Mouse (Mus musculus) cerebellum, adult 11-12 months (tissue): ENCODE measurements at regions not wholly inside any gene's neighbourhood (a gene's known extent, or its start where the extent isn't known, plus 50 kb on each side); places are given as distances from the start of the nearest gene placed in this dataset.

Source experiments
- DNase-seq: peaks from one replicate; pipeline ENCODE4 v3.0.0; 2022

DNA sequence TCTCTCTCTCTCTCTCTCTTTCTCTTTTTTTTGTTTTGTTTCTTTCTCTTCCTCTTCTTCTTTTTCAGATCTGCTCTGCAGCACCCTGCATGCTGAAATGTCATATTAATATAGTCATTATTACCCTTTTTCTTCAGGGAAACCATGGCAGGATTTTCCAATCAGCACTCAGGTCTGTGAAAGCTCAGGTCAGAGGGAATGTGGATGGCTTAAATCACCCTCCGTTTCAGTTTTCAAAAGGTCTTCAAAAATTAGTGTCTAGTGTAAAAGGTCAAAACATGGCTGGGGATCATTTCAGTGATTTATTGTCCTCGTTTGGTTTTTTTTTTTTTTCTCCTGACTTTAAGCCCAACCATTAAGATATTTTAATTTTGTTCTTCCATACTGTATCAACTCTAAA, 261.5 kb downstream of the Nr2f2 start:
- no peak for DNase-seq

DNA sequence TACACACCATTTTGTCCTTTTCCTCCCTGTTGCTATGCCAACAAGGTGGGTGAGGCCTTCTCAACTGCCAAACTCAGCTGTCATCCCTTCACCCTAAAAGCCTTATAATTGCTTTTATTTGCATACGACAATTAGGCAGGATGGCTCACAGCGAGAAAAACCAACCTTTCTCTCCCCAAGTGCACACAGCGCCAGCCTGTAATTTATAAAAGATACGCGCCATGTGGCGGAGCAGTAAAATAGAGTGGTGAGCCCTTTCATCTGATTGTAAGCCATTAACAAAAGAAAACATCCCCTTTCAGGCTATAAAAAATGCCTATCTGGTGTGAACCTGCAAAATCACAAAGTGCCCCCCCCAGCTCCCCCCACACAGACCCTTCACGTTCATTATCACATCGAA, 262.0 kb downstream of the Nr2f2 start:
- DNase-seq: no peak

DNA sequence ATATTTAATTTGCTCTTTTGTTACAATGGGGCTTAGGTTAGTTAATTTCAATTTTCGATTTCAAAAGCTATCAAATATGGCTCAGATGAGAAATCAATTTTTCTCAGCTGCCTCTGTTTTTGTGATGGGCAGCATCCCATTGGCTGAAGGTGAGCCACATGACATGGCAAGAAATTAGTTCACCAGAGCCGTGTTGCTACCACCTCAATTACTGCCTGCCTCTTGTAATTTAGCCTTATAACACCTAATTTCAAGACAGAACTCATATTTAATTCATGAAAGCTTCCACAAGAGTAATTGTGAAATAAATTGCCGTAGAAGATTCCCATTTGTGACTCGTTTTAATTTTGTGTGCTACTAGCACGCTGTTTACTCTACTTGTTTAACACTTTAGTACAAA, 262.9 kb downstream of the Nr2f2 start:
- DNase-seq: no peak

DNA sequence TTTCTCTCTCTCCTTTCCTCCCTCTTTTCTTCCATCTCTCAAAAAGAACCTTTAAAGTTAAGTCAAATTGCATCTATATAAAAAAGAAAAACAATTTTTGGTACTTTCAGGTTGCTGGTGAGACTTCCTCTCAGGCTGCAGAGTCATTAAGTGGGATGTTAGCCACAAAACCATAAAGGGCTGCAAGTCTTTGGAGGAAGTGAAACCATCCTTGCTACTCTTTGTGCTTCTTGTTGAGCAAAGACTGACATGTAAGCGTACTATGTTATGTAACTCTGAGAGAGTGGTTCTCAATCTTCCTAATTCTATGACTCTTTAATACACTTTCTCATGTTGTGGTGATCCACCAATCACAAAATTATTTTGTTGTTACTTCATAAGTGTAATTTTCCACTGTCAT, 267.5 kb downstream of the Nr2f2 start:
- DNase-seq: no peak

DNA sequence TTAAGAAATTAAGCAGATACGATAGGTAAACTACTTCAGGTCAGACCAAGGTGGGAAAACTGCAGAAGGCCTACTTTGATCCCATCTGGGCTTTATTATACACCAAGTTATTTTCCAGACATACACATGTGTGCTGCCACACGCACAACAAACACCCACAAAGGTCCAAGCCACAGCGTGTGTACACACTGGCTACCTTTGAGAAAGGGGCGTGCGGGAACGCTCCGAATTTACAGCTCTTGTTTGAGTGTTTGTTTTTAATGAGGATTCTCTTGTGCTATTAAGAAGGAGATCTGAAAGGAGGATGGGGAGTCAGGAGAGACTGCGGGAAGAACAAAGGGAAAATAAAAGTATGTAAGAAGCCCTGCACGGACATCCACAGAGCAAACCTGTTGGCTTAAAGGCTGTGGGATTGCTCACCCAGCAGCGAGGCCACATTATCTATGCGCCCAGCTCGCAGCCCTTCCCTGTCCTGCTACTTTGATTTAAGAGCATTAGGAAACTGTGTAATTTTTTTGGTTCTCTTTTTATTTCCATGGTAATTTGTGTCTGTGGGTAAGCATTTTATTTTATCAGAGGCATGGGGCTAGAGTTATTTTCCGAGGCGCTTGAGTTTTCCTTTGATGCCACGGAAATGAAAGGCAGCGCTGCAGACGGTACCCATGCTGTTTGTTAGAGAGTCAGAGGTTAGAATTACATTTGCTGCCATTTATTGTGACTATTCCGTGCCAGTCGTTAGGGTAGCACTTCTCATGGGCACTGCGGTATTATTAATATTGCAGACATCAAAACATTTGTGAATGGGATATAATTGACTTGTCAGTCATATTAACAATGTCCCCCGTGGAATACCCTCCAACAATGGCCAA, 272.4 kb downstream of the Nr2f2 start:
- DNase-seq: no peak

DNA sequence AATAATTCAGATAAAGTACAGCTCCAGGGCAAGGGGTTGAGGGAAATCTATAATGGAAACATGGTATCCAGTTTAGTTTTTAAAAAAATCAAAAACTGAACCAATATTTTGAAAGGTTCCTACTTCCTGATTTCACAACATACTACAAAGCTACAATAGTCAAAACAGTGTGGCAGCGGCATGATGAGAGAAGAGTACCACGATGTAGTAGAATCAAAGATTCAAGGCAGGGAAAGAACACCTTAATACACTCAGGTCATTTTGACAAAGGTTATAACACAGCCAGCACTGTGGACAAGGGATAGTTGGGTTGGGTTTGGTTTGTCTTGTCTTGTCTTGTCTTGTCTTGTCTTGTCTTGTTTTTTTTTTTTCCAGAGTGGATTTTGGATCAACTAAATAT, 274.4 kb downstream of the Nr2f2 start:
- DNase-seq: no peak

DNA sequence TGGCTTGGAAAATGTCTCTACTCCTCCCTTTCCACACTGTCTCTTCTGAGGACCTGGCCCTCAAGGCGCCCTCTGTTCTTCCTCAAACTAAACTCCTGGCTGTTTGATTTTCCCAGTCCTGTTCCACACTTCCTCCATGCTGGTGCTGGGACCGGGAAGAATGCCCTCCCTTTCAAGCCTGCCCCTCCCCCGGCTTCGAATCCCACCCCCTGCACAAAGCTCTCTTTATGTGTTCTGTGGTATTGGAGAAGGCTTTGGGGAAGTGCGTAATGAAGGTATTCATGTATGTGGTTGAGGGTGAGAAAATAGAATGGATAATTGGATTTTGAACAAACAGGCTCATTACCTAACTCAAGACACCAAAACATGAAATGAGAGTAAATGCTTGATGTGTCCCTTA, 277.4 kb downstream of the Nr2f2 start:
- no peak for DNase-seq

DNA sequence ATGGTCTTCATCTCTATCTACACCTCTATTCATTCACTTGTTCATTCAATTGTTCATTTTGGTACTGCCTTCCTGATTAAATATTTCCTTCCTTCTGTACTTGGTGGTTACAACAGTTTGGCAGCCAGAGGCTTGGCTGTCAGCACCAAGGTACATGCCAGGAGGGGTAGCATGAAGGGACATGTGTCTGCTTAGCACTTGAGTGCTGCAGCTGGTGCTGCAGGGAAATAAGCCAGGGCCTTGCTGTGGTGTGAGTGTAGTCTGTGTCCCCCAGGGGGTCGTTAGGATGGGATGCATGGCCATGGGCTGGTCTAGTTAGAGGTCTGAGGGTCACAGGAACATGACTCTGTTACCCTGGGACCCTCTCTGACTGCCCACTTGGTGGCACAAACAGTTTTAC, 296.9 kb downstream of the Nr2f2 start:
- DNase-seq: no peak

DNA sequence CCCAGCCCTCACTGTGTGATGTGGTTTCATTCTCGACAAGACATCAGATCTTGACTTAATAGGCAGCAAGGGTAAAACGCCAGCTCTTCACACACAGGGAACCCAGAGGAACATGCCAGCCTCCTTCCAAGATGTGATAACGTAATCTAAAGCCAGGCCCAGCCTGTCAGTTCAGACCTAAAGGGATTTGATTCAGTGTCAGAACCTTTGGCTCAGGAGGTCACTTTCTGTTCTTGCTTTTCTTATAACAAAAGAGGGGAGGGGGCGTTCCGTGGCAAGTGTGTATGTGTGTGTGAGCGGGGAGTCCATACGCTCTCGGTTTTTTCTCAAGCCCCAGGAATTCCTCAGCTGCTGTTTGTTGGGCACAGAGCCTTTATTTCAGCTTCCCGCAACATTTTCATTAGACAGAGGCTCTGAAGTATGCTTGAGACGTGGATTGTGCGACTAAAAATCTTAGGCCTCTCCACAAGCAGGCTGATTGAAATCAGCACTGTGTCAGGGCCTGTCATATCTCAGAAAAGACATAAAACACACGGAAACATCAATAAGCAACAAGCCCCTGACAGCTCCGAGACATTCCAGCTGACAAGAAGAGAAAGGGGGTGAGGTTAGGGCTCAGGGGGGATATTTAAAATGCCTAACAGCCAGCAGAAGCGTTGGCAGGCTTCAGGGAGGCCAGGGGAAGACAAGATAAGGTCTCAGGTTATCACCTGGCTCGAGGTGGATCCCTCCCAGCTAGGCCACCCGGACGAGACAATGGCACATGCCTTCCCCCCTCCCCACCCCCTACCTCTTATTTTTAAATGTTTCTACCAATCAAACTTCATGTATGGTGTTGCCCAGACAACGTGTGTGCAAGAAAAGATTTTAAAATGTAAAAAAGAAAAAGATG, 298.5 kb downstream of the Nr2f2 start:
- DNase-seq: no peak

DNA sequence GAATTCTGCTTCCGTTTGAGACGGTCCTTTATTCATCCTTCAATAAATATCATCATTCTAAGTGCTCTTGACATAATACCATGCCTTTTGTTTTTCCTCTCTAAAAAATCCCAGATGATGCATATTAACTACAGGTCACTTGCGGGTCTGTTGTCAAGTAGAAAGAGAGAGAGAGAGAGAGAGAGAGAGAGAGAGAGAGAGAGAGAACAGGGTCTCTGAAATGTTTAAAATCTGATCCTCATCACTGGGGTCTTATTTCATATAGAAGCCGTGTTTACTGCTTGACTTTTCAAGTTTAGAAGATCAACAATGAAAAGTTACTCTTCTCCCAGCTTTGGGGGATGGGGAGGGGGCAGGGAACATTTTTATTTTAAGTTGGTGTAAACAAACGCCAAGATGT, 299.5 kb downstream of the Nr2f2 start:
- no peak for DNase-seq

DNA sequence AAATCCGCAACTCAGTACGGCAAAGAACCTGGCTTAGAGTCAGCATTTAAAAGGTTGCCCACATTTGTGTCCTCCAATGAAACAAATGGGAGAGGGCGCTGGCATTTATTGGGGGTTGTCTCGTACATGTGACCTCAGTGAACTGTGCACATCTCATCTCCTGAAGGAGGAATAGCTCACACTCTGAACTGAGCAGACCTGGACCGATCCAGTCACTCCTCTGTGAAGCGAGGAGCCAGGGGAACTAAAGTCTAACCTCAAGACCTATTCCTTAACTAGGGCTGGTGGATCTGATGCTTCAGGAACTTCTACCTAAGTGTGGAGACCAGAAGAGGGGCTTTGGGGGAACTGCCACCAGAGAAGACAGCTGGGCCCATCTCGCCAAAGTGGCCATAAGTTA, 300.1 kb downstream of the Nr2f2 start:
- no peak for DNase-seq

DNA sequence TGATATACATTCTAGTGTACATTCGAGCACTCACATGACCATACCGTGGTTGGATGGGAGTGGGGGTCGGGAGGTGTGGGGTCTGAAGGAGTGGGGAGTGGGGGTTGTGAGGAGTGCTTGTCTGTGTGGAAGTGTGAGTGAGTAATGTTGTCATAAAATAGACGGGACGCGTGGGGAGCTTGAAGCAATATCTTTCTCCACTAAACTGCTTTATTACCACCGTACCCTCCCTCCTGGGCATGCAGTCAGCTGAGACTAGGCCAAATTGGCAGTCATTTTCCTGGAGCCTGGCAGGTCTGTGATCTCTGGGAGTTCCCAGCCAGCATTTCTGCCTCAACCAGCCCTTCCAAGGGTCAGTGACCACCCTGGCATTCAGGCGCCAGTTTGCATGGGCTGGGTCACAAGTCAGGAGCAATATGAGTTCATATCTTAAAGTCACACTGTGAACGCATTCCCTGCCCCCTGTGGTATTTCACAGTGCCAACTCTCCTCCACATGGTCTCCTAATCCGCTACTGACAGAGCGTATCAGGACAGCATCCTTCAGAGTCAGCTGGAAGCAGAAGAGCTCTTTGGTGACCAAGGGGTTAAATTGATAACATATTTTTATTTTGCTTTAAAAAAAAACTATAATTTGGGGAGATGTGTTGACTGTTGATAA, 300.9 kb downstream of the Nr2f2 start:
- no peak for DNase-seq

DNA sequence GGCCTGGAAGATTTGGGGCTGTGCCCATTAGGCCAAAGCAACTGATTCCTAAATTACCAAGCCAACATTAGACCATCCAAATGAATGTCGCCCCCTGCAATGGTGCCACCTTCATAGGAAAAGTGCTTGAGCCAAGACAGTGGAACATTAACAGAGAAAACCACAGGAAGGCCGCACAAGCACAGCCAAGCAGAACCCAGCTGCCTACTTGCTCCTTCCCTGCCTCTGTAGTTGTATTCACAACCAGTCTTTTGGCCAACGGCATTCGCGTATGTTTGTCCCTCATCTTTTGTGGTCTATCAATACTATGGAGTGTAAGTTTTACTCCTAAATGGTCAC, 319.2 kb downstream of the Nr2f2 start:
- DNase-seq: no peak

DNA sequence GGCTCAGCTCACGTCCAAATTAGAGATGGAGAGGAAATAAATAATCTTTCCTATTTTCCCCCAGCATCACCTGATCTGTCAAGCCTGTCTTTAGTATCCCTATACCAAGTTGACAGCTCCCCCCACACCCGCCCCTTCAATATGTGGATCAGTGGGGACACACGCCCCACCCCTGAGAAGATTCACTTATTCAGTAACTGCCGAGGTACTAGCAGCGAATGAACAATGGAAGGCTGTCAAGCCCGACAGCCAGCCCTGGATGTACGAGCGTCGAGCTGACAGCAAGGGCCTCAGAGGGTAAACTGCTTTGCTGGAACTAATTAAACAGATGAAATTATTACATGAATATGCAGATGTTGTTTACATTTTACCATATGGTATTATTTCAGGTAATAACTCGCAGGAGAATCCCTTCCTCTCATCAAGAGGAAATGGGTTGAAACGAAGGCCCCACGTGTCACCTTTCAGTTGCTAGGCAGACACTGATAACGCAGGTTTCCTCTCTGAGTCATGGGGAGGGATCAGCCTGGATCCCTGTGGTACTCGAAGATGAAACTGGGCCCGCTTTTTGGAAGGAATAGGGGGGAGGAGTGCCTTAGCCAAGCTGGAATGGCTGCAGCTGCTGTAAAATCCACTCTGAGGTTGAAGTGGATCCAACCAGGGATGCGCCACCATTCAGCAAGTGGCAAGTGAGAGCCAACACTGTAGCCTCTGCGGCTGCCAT, 319.7 kb downstream of the Nr2f2 start:
- DNase-seq: no peak

DNA sequence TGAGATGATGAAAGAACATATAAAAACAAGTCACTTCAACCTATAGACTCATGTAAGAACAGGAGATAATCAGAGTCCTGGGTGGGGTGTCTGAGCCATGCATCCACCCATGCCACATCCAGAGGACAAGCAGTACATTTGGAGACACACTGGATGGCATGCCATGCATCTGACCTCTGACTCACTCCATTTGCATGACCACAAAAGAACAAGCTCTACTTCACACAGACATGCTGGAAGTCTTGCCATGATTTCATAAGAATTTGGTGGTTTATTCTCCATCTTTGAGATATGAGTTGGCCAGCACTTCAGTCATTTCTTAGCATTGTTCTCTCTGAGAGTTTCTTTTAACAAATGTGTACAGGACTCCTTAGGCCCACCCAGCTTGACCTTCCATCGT, 329.5 kb downstream of the Nr2f2 start:
- no peak for DNase-seq

DNA sequence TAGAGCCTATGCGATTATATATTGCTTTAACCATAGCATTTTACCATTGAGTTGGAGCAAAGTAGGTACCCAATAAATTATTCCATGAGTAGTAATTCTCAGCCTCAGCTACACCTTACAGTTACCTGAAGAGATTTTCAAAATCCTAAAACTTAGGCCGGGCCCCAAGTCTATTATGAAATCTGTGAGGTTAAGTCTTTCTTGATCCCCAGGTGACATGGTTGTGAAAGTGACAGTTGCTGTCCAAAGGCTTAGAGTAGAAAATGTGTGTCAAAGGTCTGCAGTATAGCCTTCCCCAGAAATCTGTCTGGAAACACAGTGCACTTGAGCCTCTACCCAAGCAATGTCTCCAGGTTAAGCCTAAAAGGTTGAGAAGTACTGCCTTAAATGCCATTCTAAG, 333.7 kb downstream of the Nr2f2 start:
- DNase-seq: no peak

DNA sequence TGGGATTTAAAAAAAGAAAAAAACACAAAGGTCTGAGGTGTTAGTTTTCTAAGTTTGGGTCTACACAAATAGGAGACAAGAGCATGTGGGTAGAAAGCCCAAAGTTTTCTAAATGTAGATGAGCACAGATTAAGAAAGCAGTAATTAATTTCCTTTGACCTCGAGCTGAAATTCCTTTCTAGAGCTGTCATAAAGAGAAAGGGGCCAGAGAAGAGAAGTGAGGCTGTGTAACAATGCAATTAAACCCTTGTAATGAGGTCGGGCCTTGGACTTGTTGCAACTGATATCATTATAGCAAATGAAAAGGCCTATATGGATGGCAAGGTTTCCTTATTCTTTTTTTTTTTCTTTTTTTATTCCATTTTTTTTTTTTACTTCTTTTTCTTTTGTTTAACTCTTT, 337.2 kb downstream of the Nr2f2 start:
- no peak for DNase-seq

DNA sequence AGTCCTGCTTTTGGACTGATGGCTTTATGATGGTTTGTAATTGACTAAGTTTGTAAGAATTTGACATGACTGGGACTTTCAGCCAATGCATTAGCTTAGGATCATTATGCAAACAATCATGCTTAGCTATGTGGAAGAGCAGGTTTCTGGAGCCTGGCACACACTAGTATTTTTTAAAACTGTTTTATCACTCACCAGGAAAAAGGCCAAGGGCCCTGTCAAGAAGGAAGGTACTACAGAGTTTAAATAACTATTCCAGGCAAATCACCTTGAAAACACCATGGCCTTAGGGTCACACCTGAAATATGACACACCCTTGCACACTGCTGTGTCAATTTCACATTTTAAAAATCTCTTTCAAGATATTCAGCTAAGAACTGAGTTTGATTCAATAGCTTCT, 341.0 kb downstream of the Nr2f2 start:
- DNase-seq: no peak

DNA sequence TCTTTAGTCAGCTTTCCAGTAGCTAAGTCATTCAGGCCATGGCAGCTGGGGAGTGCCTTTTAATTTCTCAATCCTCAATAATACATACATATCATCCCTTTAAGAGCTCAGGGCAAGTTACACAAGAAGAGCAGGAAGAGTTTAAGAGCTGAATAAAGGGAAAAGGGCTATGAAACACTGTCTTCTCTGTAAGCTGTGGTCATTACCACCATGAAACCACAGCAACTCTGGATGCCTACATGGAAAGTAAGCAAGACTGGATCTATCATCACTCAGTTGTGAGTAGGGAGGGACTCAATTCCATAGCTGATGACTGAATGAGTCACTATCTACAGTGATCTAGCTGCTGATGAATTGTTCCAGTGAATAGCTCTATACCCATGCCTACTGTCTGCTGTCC, 349.9 kb downstream of the Nr2f2 start:
- DNase-seq: no peak

DNA sequence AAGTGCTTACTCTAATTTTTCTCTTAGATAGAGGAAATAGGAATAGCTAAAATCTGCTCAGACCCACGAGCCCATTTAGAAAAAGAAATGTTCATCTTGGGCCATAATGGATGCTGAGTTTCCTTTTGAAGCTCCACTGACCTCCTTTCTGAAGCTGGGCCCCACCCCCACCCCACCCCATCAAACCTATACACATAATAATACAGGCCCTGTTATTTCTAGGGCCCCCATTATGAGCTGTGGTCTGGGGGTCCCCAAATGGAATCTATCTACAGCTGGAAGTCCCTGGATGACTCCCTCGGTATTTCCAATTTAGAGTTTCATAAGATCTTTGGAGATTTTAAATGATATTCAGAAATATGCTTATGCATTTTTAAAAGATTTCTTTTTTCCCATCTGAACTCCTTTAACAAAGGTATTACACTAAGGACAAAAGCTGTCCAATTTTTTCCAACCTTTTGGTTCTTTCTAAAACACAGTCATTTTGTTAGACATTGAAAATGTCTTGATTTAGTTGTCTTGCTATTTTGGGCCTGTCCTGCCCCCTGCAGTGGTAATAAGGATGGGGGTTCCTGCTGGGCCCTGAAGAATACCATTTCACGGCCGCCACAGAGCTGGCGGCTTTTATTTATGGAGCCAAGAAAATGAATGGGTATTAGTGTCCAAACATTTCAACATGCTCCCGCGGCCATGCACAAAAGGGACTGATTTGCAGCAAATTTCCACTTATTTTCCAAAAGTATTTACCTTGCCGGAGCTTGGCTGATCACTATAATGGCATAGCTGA, 363.1 kb downstream of the Nr2f2 start:
- no peak for DNase-seq

DNA sequence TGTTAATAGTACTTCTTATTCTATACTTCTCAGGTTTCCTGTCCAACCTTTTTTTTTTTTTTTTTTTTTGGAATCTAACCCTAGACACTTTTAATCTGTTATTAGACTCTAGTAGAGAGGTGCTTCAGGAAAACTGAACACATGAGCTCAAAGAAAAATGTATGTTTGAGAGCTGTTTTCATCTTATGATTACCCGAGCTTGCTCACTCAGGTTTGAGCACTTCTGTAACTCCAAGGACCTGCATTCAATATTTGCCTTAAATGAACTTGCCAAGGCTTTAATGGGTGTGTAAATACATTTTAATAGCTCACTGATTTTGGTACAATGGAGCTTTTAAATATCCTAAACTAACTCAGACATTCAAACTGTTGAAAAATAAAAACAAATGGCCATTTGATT, 367.8 kb downstream of the Nr2f2 start:
- no peak for DNase-seq
